Mouse (Mus musculus): Measurements from ENCODE around the gene Arfgap1. TPM values are rescaled to one million over a fixed set of nuclear protein-coding genes. Genes with fewer than 3 reads are reported as not detected.

Arfgap1 gene
- 38.6 and 45.7 TPM in 2 replicates for polyA plus RNA-seq (2014; fragmentation: Nextera tagmentation; extraction: Ambion mirVana)

GRCm38 (mm10) chr2:180967010-180967763 lies at the start of gene Arfgap1:
TSS of gene Arfgap1 (plus strand) at chr2:180967225.
- Histone ChIP-seq H3K27ac (ENCODE audit: low read depth, low read length) (peak within 1 kb of the TSS; percentile 69), H3K9me3 (ENCODE audit: control insufficient read depth, low read length) (no peaks in the 10 kb centered on the region), H3K9ac (ENCODE audit: low read length) (peak within 1 kb of the TSS; percentile 94), H3K27me3 (ENCODE audit: control insufficient read depth, insufficient read depth, low read length) (no peaks in the 10 kb centered on the region), H3K4me2 (peak within 1 kb of the TSS; percentile 92), H3K4me1 (ENCODE audit: control insufficient read depth, insufficient read depth, low read length) (peaks cover 13% of the 10 kb centered on the region), H3K36me3 (ENCODE audit: control insufficient read depth, insufficient read depth, low read length) (peaks cover 12% of the 10 kb centered on the region; the same call in 1 of the 2 replicates), H3K4me3 (ENCODE audit: low read depth, low read length) (peak within 1 kb of the TSS; percentile 93)
- ATAC-seq (ENCODE audit: low FRiP score), result peak; percentile 91
- peak; percentile 97 for DNase-seq (ENCODE audit: low spot score, missing footprints)
- WGBS, result under 1% methylated on average over 57 of the region's 57 CpGs

GRCm38 (mm10) chr2:180919913-180920809 lies 46.9 kb upstream of the Arfgap1 start:
- peak overlapping the region; percentile 98 for H3K9ac ChIP-seq (ENCODE audit: low read length)
- H3K36me3 ChIP-seq (ENCODE audit: control insufficient read depth, insufficient read depth, low read length), result 0 out of 2 replicates have a peak, but pooled peaks cover 4% of the 10 kb centered on the region
- H3K9me3 ChIP-seq (ENCODE audit: control insufficient read depth, low read length), result no peaks in the 10 kb centered on the region
- peak; percentile 70 for ATAC-seq (ENCODE audit: low FRiP score)
- peaks cover 8% of the 10 kb centered on the region for H3K4me1 ChIP-seq (ENCODE audit: control insufficient read depth, insufficient read depth, low read length)
- no peaks in the 10 kb centered on the region for H3K27me3 ChIP-seq (ENCODE audit: control insufficient read depth, insufficient read depth, low read length)
- H3K4me3 ChIP-seq (ENCODE audit: low read depth, low read length), result peak overlapping the region; percentile 100
- H3K27ac ChIP-seq (ENCODE audit: low read depth, low read length), result peak overlapping the region; percentile 35; the same call in 1 of the 2 replicates
- under 1% methylated on average over 59 of the region's 61 CpGs for WGBS
- peak overlapping the region; percentile 66 for H3K4me2 ChIP-seq
- DNase-seq (ENCODE audit: low spot score, missing footprints), result peak; percentile 87

- peak within 1 kb of the TSS; percentile 100 for H3K4me3 ChIP-seq (ENCODE audit: low read depth, low read length)
- H3K9ac ChIP-seq (ENCODE audit: low read length), result peak within 1 kb of the TSS; percentile 98
- H3K36me3 ChIP-seq (ENCODE audit: control insufficient read depth, insufficient read depth, low read length), result 0 out of 2 replicates have a peak, but pooled peaks cover 4% of the 10 kb centered on the region
- peak within 1 kb of the TSS; percentile 66 for H3K4me2 ChIP-seq
- H3K27me3 ChIP-seq (ENCODE audit: control insufficient read depth, insufficient read depth, low read length), result no peaks in the 10 kb centered on the region
- ATAC-seq (ENCODE audit: low FRiP score) (peak; percentile 95), DNase-seq (ENCODE audit: low spot score, missing footprints) (peak; percentile 100)
- H3K4me1 ChIP-seq (ENCODE audit: control insufficient read depth, insufficient read depth, low read length), result peaks cover 8% of the 10 kb centered on the region
- WGBS, result 1% methylated on average over 48 of the region's 56 CpGs
- peak within 1 kb of the TSS; percentile 35; the same call in 1 of the 2 replicates for H3K27ac ChIP-seq (ENCODE audit: low read depth, low read length)
- H3K9me3 ChIP-seq (ENCODE audit: control insufficient read depth, low read length), result no peaks in the 10 kb centered on the region
Measured at GRCm38 (mm10) chr2:180920810-180921400, 46.1 kb upstream of the Arfgap1 start, which contains the start of gene Ythdf1. TSS of gene Ythdf1 (minus strand) at chr2:180920949.

GRCm38 (mm10) chr2:180922739-180923138 lies 44.3 kb upstream of the Arfgap1 start:
- no peaks in the 10 kb centered on the region for H3K27me3 ChIP-seq (ENCODE audit: control insufficient read depth, insufficient read depth, low read length)
- no peak overlapping the region for H3K4me2 ChIP-seq
- H3K4me1 ChIP-seq (ENCODE audit: control insufficient read depth, insufficient read depth, low read length), result peaks cover 8% of the 10 kb centered on the region
- no peak overlapping the region for H3K9ac ChIP-seq (ENCODE audit: low read length)
- no peaks in the 10 kb centered on the region for H3K36me3 ChIP-seq (ENCODE audit: control insufficient read depth, insufficient read depth, low read length)
- H3K27ac ChIP-seq (ENCODE audit: low read depth, low read length), result no peak overlapping the region
- H3K9me3 ChIP-seq (ENCODE audit: control insufficient read depth, low read length), result no peaks in the 10 kb centered on the region
- no peak for ATAC-seq (ENCODE audit: low FRiP score)
- no peak overlapping the region for H3K4me3 ChIP-seq (ENCODE audit: low read depth, low read length)
- 91% methylated on average over 6 of the region's 6 CpGs for WGBS
- no peak for DNase-seq (ENCODE audit: low spot score, missing footprints)

GRCm38 (mm10) chr2:180925176-180925575 lies 41.8 kb upstream of the Arfgap1 start:
- H3K27me3 ChIP-seq (ENCODE audit: control insufficient read depth, insufficient read depth, low read length), result no peaks in the 10 kb centered on the region
- DNase-seq (ENCODE audit: low spot score, missing footprints) (peak; percentile 97), ATAC-seq (ENCODE audit: low FRiP score) (no peak)
- no peak overlapping the region for H3K4me2 ChIP-seq
- H3K4me3 ChIP-seq (ENCODE audit: low read depth, low read length), result no peak overlapping the region
- H3K4me1 ChIP-seq (ENCODE audit: control insufficient read depth, insufficient read depth, low read length), result no peaks in the 10 kb centered on the region; the same call in 1 of the 2 replicates
- H3K9ac ChIP-seq (ENCODE audit: low read length), result no peak overlapping the region
- 4% methylated on average over 4 of the region's 4 CpGs for WGBS
- no peaks in the 10 kb centered on the region for H3K9me3 ChIP-seq (ENCODE audit: control insufficient read depth, low read length)
- H3K36me3 ChIP-seq (ENCODE audit: control insufficient read depth, insufficient read depth, low read length), result no peaks in the 10 kb centered on the region
- no peak overlapping the region for H3K27ac ChIP-seq (ENCODE audit: low read depth, low read length)

GRCm38 (mm10) chr2:180928723-180929122 lies 38.3 kb upstream of the Arfgap1 start, which contains the start of gene Birc7:
TSS of gene Birc7 (plus strand) at chr2:180929023.
- Histone ChIP-seq H3K4me1 (ENCODE audit: control insufficient read depth, insufficient read depth, low read length) (no peaks in the 10 kb centered on the region), H3K27ac (ENCODE audit: low read depth, low read length) (no peak within 1 kb of the TSS), H3K36me3 (ENCODE audit: control insufficient read depth, insufficient read depth, low read length) (no peaks in the 10 kb centered on the region), H3K9ac (ENCODE audit: low read length) (no peak within 1 kb of the TSS; the same call in 1 of the 2 replicates), H3K4me2 (no peak within 1 kb of the TSS), H3K4me3 (ENCODE audit: low read depth, low read length) (no peak within 1 kb of the TSS), H3K27me3 (ENCODE audit: control insufficient read depth, insufficient read depth, low read length) (no peaks in the 10 kb centered on the region), H3K9me3 (ENCODE audit: control insufficient read depth, low read length) (no peaks in the 10 kb centered on the region)
- ATAC-seq (ENCODE audit: low FRiP score) (no peak), DNase-seq (ENCODE audit: low spot score, missing footprints) (no peak)
- 48% methylated on average over 4 of the region's 4 CpGs for WGBS

- no peak overlapping the region for H3K9ac ChIP-seq (ENCODE audit: low read length)
- peak; percentile 42; the same call in 1 of the 2 replicates for ATAC-seq (ENCODE audit: low FRiP score)
- H3K4me1 ChIP-seq (ENCODE audit: control insufficient read depth, insufficient read depth, low read length), result no peaks in the 10 kb centered on the region
- H3K27me3 ChIP-seq (ENCODE audit: control insufficient read depth, insufficient read depth, low read length), result no peaks in the 10 kb centered on the region
- DNase-seq (ENCODE audit: low spot score, missing footprints), result no peak
- no peaks in the 10 kb centered on the region for H3K9me3 ChIP-seq (ENCODE audit: control insufficient read depth, low read length)
- H3K36me3 ChIP-seq (ENCODE audit: control insufficient read depth, insufficient read depth, low read length), result no peaks in the 10 kb centered on the region
- no peak overlapping the region for H3K27ac ChIP-seq (ENCODE audit: low read depth, low read length)
- H3K4me3 ChIP-seq (ENCODE audit: low read depth, low read length), result no peak overlapping the region
- no peak overlapping the region for H3K4me2 ChIP-seq
- 90% methylated on average over 1 of the region's 1 CpGs for WGBS
Measured at GRCm38 (mm10) chr2:180932418-180932817, 34.6 kb upstream of the Arfgap1 start.

GRCm38 (mm10) chr2:180940187-180940586 lies 26.8 kb upstream of the Arfgap1 start:
- no peak overlapping the region for H3K4me2 ChIP-seq
- DNase-seq (ENCODE audit: low spot score, missing footprints), result no peak
- H3K36me3 ChIP-seq (ENCODE audit: control insufficient read depth, insufficient read depth, low read length), result no peaks in the 10 kb centered on the region
- no peak overlapping the region for H3K4me3 ChIP-seq (ENCODE audit: low read depth, low read length)
- no peak overlapping the region for H3K9ac ChIP-seq (ENCODE audit: low read length)
- H3K9me3 ChIP-seq (ENCODE audit: control insufficient read depth, low read length), result no peaks in the 10 kb centered on the region
- ATAC-seq (ENCODE audit: low FRiP score), result no peak
- no peaks in the 10 kb centered on the region for H3K4me1 ChIP-seq (ENCODE audit: control insufficient read depth, insufficient read depth, low read length)
- H3K27ac ChIP-seq (ENCODE audit: low read depth, low read length), result no peak overlapping the region
- H3K27me3 ChIP-seq (ENCODE audit: control insufficient read depth, insufficient read depth, low read length), result no peaks in the 10 kb centered on the region
